Mouse (Mus musculus): ENCODE results near the gene Dscaml1. TPM values are rescaled to one million over a fixed set of nuclear protein-coding genes. Genes with fewer than 3 reads are reported as not detected.

Dscaml1 gene
- polyA plus RNA-seq, 1 experiment from 2014 or later: 0.86 TPM

DNA sequence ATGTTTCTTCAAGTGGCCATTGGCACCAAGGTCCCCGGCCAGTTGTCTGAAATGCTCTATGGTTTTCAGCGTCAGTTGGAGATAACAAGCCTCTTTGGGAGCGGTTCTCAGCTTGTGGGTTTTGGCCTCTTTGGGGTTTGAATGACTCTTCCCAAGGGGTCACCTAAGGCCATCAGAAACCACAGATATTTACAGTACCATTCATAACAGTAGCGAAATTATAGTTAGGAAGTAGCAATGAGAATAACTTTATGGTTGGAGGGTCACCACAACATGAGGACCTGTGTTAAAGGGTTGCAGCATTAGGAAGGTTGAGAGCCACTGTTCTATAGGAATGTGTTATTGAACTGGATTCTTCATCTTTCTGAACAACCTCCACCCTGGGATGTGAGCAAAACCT is 24.9 kb downstream of the Dscaml1 start:
- no peak overlapping the region for H3K4me3 ChIP-seq (ENCODE audit: low read depth, low read length)
- H3K27ac ChIP-seq (replicated peaks; ENCODE audit: low read depth, low read length): no peak overlapping the region
- no peaks in the 10 kb centered on the region for H3K36me3 ChIP-seq (ENCODE audit: control insufficient read depth, insufficient read depth, low read length)
- H3K4me2 ChIP-seq (ENCODE audit: low read depth, low read length): no peak overlapping the region
- H3K4me1 ChIP-seq (ENCODE audit: control insufficient read depth, insufficient read depth, low read length): no peaks in the 10 kb centered on the region
- WGBS: 82% methylated on average over 4 of the region's 4 CpGs
- H3K9me3 ChIP-seq (ENCODE audit: control insufficient read depth, low read length): no peaks in the 10 kb centered on the region
- no peaks in the 10 kb centered on the region for H3K27me3 ChIP-seq (replicated peaks; ENCODE audit: control insufficient read depth, insufficient read depth, low read length)
- H3K9ac ChIP-seq (ENCODE audit: low read depth, low read length): no peak overlapping the region
- ATAC-seq (ENCODE audit: low read depth): no peak
- DNase-seq (ENCODE audit: low spot score): no peak

DNA sequence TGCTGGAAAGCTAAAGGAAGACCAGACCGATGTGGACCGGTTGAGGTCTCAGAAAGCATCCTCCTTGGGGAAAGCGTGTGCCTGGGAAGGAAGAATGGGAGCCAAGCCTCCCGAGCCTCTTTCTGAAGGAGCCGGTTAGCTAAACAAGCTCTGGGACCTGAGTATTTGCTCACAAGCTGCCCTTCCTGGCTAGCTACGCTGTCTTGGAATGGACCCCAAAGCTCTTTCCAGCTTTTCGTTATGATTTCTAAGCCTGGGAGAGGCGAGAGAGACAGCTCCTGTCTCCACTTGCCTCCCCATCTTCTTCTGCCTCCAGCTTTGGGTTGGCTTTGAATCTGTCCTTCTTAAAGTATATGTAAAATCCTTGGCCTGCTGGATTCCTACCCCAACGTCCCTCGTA is 27.6 kb downstream of the Dscaml1 start:
- WGBS: 82% methylated on average over 10 of the region's 10 CpGs
- H3K4me3 ChIP-seq (ENCODE audit: low read depth, low read length): no peak overlapping the region
- no peak overlapping the region for H3K27ac ChIP-seq (replicated peaks; ENCODE audit: low read depth, low read length)
- no peaks in the 10 kb centered on the region for H3K4me1 ChIP-seq (ENCODE audit: control insufficient read depth, insufficient read depth, low read length)
- no peak overlapping the region for H3K4me2 ChIP-seq (ENCODE audit: low read depth, low read length)
- no peak overlapping the region for H3K9ac ChIP-seq (ENCODE audit: low read depth, low read length)
- DNase-seq (ENCODE audit: low spot score) (no peak), ATAC-seq (ENCODE audit: low read depth) (no peak)
- H3K36me3 ChIP-seq (ENCODE audit: control insufficient read depth, insufficient read depth, low read length): no peaks in the 10 kb centered on the region
- no peaks in the 10 kb centered on the region for H3K9me3 ChIP-seq (ENCODE audit: control insufficient read depth, low read length)
- no peaks in the 10 kb centered on the region for H3K27me3 ChIP-seq (replicated peaks; ENCODE audit: control insufficient read depth, insufficient read depth, low read length)

DNA sequence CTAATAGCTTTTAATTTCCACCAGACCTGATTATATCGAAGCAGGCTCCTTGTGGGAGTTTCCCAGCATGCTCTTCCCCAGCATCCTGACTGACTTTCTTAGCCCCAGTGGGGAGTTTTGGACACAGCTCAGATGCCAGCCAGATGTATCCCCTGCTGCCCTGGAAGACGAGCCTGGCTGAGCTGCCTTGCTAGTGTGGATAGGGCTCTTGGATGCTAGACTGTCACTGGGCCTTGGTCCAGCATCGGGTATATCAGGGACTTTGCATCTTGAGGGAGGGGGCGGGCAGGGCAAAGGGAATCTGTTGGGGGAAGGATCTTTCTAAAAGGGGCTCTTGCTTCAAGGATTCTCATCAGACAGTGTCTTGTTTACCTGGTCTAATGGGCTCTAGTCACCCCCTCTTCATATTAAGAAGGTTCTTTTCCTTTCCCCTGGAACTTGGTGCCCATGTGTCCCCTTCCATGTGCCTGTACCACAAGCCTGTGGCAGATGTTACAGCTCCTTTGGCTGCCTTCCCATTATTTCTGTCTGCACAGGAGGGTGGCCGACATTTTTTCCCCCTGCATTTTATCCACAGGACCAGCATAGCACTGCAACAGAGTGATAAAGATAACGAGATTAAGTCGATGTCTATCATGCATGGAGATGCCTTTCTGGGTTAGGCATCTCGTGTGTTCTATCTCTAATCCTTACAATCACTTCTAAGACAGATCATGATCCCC is 28.6 kb downstream of the Dscaml1 start:
- 60% methylated on average over 8 of the region's 8 CpGs for WGBS
- Histone ChIP-seq H3K27ac (replicated peaks; ENCODE audit: low read depth, low read length) (no peak overlapping the region), H3K36me3 (ENCODE audit: control insufficient read depth, insufficient read depth, low read length) (no peaks in the 10 kb centered on the region), H3K4me2 (ENCODE audit: low read depth, low read length) (no peak overlapping the region), H3K4me1 (ENCODE audit: control insufficient read depth, insufficient read depth, low read length) (no peaks in the 10 kb centered on the region), H3K27me3 (replicated peaks; ENCODE audit: control insufficient read depth, insufficient read depth, low read length) (no peaks in the 10 kb centered on the region), H3K4me3 (ENCODE audit: low read depth, low read length) (no peak overlapping the region), H3K9ac (ENCODE audit: low read depth, low read length) (no peak overlapping the region), H3K9me3 (ENCODE audit: control insufficient read depth, low read length) (no peaks in the 10 kb centered on the region)
- no peak for ATAC-seq (ENCODE audit: low read depth)
- DNase-seq (ENCODE audit: low spot score): no peak

DNA sequence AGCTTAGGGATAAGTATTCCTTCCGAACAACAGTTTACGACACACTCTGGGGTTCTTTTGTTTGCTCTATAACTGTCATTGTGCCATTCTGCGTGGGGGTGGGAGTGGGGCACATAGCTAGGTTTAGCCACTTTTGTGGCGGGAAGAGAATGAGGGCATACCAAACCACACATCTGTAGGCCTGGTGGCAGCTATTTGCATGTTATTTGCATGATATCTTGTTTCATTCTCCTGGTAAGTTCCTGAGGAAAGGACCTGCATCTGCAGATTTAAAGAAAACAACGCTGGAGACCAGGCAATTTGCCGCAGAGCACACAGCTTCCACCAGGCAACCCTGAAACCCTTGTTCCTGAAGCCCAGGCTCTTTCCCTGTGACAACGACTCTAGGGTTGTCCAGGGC is 30.8 kb downstream of the Dscaml1 start:
- no peak for ATAC-seq (ENCODE audit: low read depth)
- Histone ChIP-seq H3K27me3 (replicated peaks; ENCODE audit: control insufficient read depth, insufficient read depth, low read length) (no peaks in the 10 kb centered on the region), H3K9me3 (ENCODE audit: control insufficient read depth, low read length) (no peaks in the 10 kb centered on the region), H3K36me3 (ENCODE audit: control insufficient read depth, insufficient read depth, low read length) (no peaks in the 10 kb centered on the region), H3K4me3 (ENCODE audit: low read depth, low read length) (no peak overlapping the region), H3K4me1 (ENCODE audit: control insufficient read depth, insufficient read depth, low read length) (no peaks in the 10 kb centered on the region), H3K27ac (replicated peaks; ENCODE audit: low read depth, low read length) (no peak overlapping the region), H3K4me2 (ENCODE audit: low read depth, low read length) (no peak overlapping the region), H3K9ac (ENCODE audit: low read depth, low read length) (no peak overlapping the region)
- DNase-seq (ENCODE audit: low spot score): no peak
- 34% methylated on average over 7 of the region's 7 CpGs for WGBS

DNA sequence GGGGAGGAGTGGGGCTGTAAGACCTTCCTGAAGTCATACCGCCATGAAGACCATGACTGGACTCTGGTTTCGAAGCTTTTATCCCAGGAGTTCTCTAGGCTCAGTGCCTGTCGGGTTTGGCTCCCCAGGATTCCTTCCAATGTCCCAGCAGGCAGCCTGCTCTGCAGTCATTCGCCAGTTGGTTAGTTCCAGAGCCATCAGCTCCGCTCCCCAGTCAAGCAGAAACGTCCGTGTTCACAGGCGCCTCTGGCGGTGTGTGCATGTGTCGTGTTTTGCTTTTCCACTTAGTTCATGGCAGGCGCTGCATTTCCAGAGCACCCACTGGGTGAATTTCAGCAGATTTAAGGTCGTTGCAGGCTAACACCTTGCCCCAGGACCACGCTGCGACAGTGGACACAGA is 31.9 kb downstream of the Dscaml1 start:
- H3K9me3 ChIP-seq (ENCODE audit: control insufficient read depth, low read length): no peaks in the 10 kb centered on the region
- WGBS: 63% methylated on average over 14 of the region's 14 CpGs
- H3K27me3 ChIP-seq (replicated peaks; ENCODE audit: control insufficient read depth, insufficient read depth, low read length): no peaks in the 10 kb centered on the region
- H3K4me3 ChIP-seq (ENCODE audit: low read depth, low read length): no peak overlapping the region
- no peaks in the 10 kb centered on the region for H3K36me3 ChIP-seq (ENCODE audit: control insufficient read depth, insufficient read depth, low read length)
- DNase-seq (ENCODE audit: low spot score): no peak
- ATAC-seq (ENCODE audit: low read depth): no peak
- no peak overlapping the region for H3K27ac ChIP-seq (replicated peaks; ENCODE audit: low read depth, low read length)
- no peak overlapping the region for H3K9ac ChIP-seq (ENCODE audit: low read depth, low read length)
- H3K4me1 ChIP-seq (ENCODE audit: control insufficient read depth, insufficient read depth, low read length): no peaks in the 10 kb centered on the region
- no peak overlapping the region for H3K4me2 ChIP-seq (ENCODE audit: low read depth, low read length)

DNA sequence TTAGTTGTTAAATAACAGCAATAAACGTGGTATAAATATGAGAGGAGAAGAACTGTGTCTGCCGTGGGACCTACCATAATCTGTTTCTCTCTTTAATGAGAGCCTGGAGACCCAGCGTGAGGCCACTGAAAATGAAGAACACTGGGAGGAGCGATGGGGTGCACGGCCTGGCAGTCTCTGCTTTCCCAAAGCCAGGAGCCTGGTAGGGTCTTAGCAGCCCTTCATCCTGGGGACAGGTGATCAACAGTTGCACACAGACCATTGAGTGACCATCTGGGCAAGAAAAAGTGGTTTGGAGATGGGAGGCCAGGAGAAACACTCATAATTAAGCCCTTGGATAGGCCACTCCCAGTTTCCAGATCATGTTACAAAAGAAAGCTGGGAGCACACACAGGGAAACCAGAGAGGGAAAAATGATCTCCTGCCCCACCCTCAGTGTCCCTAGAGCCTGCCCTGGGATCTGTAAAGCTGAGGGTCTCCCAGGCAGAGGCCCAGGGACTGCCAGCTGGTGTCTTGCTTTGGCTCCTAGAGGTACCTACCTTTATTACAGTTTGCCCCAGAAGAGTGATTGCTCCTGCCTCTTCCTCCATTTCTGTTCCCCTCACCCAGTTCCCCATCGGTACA is 39.1 kb downstream of the Dscaml1 start:
- WGBS: 40% methylated on average over 6 of the region's 6 CpGs
- DNase-seq (ENCODE audit: low spot score): peak; percentile 82
- H3K27me3 ChIP-seq (replicated peaks; ENCODE audit: control insufficient read depth, insufficient read depth, low read length): no peaks in the 10 kb centered on the region
- H3K27ac ChIP-seq (replicated peaks; ENCODE audit: low read depth, low read length): no peak overlapping the region
- no peaks in the 10 kb centered on the region for H3K4me1 ChIP-seq (ENCODE audit: control insufficient read depth, insufficient read depth, low read length)
- no peak overlapping the region for H3K9ac ChIP-seq (ENCODE audit: low read depth, low read length)
- H3K4me3 ChIP-seq (ENCODE audit: low read depth, low read length): no peak overlapping the region
- peak; percentile 94 for ATAC-seq (ENCODE audit: low read depth)
- no peaks in the 10 kb centered on the region for H3K9me3 ChIP-seq (ENCODE audit: control insufficient read depth, low read length)
- H3K4me2 ChIP-seq (ENCODE audit: low read depth, low read length): no peak overlapping the region
- no peaks in the 10 kb centered on the region for H3K36me3 ChIP-seq (ENCODE audit: control insufficient read depth, insufficient read depth, low read length)

DNA sequence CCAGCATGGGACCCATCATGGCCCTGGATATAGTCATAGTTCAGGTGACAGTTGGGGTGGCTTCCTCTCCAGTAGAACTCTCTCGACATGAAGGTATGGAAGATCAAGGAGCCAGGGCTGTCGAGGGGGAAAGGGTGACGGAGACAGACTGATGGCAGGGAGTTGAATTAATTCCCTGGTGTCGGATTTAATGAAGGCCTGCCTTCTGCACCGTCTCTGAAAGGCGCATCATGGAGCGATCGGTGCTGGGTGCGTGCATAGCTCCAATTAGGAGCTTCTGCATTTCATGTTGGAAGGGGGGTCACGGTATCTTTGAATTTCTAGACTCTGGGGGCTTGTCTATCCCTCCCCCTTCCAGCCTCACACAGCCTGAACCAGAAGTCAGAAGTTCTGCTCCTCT is 41.8 kb downstream of the Dscaml1 start:
- H3K4me3 ChIP-seq (ENCODE audit: low read depth, low read length): no peak overlapping the region
- no peaks in the 10 kb centered on the region for H3K9me3 ChIP-seq (ENCODE audit: control insufficient read depth, low read length)
- H3K9ac ChIP-seq (ENCODE audit: low read depth, low read length): no peak overlapping the region
- no peaks in the 10 kb centered on the region for H3K4me1 ChIP-seq (ENCODE audit: control insufficient read depth, insufficient read depth, low read length)
- H3K27me3 ChIP-seq (replicated peaks; ENCODE audit: control insufficient read depth, insufficient read depth, low read length): no peaks in the 10 kb centered on the region
- ATAC-seq (ENCODE audit: low read depth): no peak
- WGBS: 68% methylated on average over 10 of the region's 10 CpGs
- no peak overlapping the region for H3K27ac ChIP-seq (replicated peaks; ENCODE audit: low read depth, low read length)
- DNase-seq (ENCODE audit: low spot score): no peak
- H3K4me2 ChIP-seq (ENCODE audit: low read depth, low read length): no peak overlapping the region
- H3K36me3 ChIP-seq (ENCODE audit: control insufficient read depth, insufficient read depth, low read length): no peaks in the 10 kb centered on the region

DNA sequence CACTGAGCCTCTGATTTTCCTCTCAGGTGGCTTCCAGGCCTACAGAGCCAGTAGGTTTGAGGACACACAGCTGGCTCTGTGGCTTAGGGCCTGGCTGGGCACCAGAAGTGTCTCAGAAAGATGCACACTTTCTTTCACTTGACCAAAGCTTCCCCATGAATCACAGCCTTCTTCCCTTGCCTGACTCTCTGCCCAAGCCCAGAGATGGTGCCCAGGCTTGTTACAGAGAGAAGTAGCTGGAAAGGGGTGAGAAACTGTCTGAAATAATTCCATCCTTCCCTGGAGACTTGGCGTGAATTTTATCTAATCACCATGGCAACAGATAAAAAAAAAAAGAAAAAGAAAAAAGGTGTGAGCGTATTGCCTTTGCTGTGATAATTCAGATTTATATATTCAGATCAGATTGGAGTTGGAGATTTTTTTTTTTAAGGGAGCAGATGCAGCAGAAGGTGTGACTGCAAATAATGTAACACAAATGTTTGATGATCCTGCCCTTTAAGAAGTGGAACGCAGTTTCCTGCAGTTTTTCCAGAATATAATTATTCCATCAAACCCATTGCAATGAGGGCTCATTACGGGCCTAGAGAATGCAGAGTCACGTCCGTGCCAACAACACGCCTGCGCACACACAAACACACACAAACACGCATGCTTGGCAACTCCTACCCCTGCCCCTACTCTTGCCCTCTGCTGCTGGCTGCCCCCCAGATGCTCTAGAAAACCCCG is 44.5 kb downstream of the Dscaml1 start:
- no peaks in the 10 kb centered on the region for H3K4me1 ChIP-seq (ENCODE audit: control insufficient read depth, insufficient read depth, low read length)
- DNase-seq (ENCODE audit: low spot score) (no peak), ATAC-seq (ENCODE audit: low read depth) (no peak)
- H3K9ac ChIP-seq (ENCODE audit: low read depth, low read length): no peak overlapping the region
- H3K27ac ChIP-seq (replicated peaks; ENCODE audit: low read depth, low read length): no peak overlapping the region
- H3K4me2 ChIP-seq (ENCODE audit: low read depth, low read length): no peak overlapping the region
- H3K4me3 ChIP-seq (ENCODE audit: low read depth, low read length): no peak overlapping the region
- 83% methylated on average over 10 of the region's 10 CpGs for WGBS
- H3K27me3 ChIP-seq (replicated peaks; ENCODE audit: control insufficient read depth, insufficient read depth, low read length): no peaks in the 10 kb centered on the region
- H3K36me3 ChIP-seq (ENCODE audit: control insufficient read depth, insufficient read depth, low read length): no peaks in the 10 kb centered on the region
- H3K9me3 ChIP-seq (ENCODE audit: control insufficient read depth, low read length): no peaks in the 10 kb centered on the region
